Mouse (Mus musculus) heart, adult 2 months (tissue): ENCODE measurements around the gene Pla2g3.

ENCODE experiments used
- CTCF ChIP-seq: fragments of 200-600 bp; IDR thresholded peaks from 2 replicates; pipeline ENCODE4 v1.8.1; 2022; ENCODE audit warnings: antibody characterized with exemption, mild to moderate bottlenecking, moderate library complexity
- EP300 ChIP-seq: fragments of 200-500 bp; IDR thresholded peaks from 2 replicates; pipeline ENCODE4 v1.6.1; 2011; ENCODE audit warnings: low read depth, low read length, control low read depth; ENCODE audit not compliant: insufficient read depth

DNA sequence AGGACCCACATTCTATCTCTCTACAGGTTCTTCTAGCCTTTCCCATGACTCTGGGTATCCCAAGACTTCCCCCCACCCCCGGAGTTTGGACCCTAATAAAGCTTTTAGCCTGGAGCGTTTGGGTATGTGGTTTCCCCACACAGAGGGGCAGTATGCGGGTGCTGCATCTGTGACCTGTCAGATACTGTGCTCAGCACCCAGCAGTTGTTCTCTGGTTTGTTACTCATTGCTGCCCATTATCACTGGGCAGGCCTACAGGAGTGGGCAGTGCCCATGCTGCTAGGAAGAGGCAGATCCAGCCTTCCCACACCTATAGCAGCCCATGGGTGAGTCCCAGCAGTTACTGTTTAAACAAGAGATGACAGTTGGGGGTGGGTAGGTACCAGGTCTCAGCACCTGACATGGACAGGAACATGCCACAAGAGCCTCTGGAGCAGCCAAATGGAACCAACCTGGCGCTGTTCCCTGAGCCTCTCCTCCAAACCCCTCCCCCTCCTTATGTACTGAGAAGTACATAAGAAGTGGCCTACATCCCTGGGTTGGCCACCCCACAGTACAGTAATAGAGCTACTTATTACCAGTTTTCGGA is 48.8 kb downstream of the Pla2g3 start:
- TF ChIP-seq EP300 (no peak), CTCF (no peak)
